Mouse (Mus musculus): ENCODE measurements at regions not wholly inside any gene's neighbourhood (a gene's known extent, or its start where the extent isn't known, plus 50 kb on each side); places are given as distances from the start of the nearest gene placed in this dataset.

DNA sequence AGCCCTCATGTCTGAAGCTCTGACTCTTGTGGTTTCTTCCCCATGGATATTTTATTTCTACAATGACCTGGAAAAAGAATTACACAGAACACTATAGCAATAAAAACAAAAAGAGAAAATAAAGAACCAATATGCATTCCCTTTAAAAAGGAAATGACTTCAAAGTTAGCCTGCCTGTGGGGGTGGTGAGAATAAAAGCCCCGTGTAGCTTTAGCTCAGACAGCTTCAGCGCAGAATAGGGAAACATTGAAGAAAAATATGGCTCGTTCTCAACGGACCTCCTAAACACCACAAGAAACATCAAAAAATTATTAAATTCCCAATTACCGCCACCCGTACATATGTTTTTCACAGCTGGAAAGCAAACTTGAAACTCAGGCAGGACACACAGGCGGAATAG is 198.7 kb downstream of the Pdcd6ip start:
- no peak overlapping the region for H3K9ac ChIP-seq (ENCODE audit: low read depth, low read length)
- no peak overlapping the region for H3K27ac ChIP-seq (replicated peaks; ENCODE audit: low read depth, low read length)
- H3K4me2 ChIP-seq (ENCODE audit: low read depth, low read length), result no peak overlapping the region
- DNase-seq (ENCODE audit: low spot score) (no peak), ATAC-seq (ENCODE audit: low read depth) (no peak)
- no peaks in the 10 kb centered on the region for H3K9me3 ChIP-seq (ENCODE audit: control insufficient read depth, low read length)
- no peak overlapping the region for H3K4me3 ChIP-seq (ENCODE audit: low read depth, low read length)
- WGBS, result 81% methylated on average over 7 of the region's 7 CpGs
- no peaks in the 10 kb centered on the region for H3K4me1 ChIP-seq (ENCODE audit: control insufficient read depth, insufficient read depth, low read length)
- no peaks in the 10 kb centered on the region for H3K27me3 ChIP-seq (replicated peaks; ENCODE audit: control insufficient read depth, insufficient read depth, low read length)
- H3K36me3 ChIP-seq (ENCODE audit: control insufficient read depth, insufficient read depth, low read length), result no peaks in the 10 kb centered on the region

DNA sequence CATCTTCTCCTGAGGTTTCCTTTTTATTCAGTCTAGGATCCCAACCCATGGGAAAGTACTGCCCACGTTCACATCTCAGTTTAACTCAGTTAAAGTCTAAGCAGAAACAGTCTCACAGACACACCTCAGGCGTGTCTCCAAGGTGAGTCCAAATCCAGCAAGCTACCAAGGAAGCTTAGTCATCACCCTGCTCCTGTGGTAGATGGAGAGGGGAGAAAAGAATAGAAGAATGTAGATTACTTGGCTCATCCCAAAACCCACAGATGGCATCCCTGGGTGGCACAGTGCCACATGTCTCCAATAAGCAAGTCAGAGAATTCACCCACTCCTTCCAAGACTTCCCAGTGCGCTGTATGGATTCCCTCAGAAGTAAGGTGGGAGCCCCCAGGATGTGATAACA is 199.2 kb downstream of the Pdcd6ip start:
- Histone ChIP-seq H3K9ac (ENCODE audit: low read depth, low read length) (no peak overlapping the region), H3K27me3 (replicated peaks; ENCODE audit: control insufficient read depth, insufficient read depth, low read length) (no peaks in the 10 kb centered on the region), H3K36me3 (ENCODE audit: control insufficient read depth, insufficient read depth, low read length) (no peaks in the 10 kb centered on the region), H3K4me1 (ENCODE audit: control insufficient read depth, insufficient read depth, low read length) (no peaks in the 10 kb centered on the region), H3K9me3 (ENCODE audit: control insufficient read depth, low read length) (no peaks in the 10 kb centered on the region), H3K27ac (replicated peaks; ENCODE audit: low read depth, low read length) (no peak overlapping the region), H3K4me2 (ENCODE audit: low read depth, low read length) (no peak overlapping the region), H3K4me3 (ENCODE audit: low read depth, low read length) (no peak overlapping the region)
- WGBS, result 90% methylated on average over 3 of the region's 3 CpGs
- no peak for DNase-seq (ENCODE audit: low spot score)
- ATAC-seq (ENCODE audit: low read depth), result no peak

DNA sequence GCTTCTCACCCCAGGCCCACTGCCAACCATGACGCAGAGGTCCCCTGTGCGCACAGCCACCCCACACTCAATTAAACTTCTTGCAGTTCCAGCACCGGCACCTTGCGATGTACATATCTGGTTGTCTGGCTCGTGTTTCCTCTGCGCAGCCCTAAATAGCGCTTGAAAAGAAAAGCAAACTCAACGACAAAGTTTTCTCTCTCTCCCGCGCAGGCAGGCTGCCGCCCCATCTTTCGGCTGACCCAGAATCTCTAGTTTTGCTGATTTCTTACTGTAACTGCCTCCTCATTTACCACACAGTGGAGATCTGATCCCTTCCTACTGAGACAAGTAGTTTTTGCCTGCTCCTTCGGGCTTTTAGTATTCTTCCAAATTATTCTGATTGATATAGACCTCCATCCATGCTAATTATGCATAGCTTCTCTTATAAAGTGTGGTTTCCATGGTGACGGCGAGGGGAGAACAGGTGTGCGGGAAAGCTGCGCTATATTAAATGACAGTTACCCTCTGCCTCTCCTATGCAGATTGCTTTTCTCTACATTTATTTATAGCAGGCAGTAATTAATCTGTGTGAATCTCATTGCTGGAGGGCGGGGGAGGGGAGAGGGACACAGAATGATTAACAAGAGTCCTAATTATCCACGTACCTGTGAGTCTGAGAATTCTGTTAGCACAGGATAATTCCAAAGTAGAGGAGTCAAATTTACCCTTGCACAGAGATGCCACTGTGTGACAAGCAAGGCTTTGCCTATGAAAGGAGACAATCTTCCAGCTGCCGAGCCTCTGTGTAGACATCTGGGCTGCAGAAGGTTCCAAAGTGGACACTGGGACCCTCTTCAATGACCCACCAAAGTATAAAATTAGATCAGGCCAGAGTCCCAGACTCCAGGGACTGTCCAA is 200.2 kb downstream of the Pdcd6ip start:
- DNase-seq (ENCODE audit: low spot score) (peak; percentile 15), ATAC-seq (ENCODE audit: low read depth) (no peak; the same call in 1 of the 2 replicates)
- no peak overlapping the region for H3K4me3 ChIP-seq (ENCODE audit: low read depth, low read length)
- H3K4me2 ChIP-seq (ENCODE audit: low read depth, low read length), result no peak overlapping the region
- H3K9me3 ChIP-seq (ENCODE audit: control insufficient read depth, low read length), result no peaks in the 10 kb centered on the region
- 75% methylated on average over 20 of the region's 20 CpGs for WGBS
- H3K27me3 ChIP-seq (replicated peaks; ENCODE audit: control insufficient read depth, insufficient read depth, low read length), result no peaks in the 10 kb centered on the region
- H3K4me1 ChIP-seq (ENCODE audit: control insufficient read depth, insufficient read depth, low read length), result no peaks in the 10 kb centered on the region
- H3K36me3 ChIP-seq (ENCODE audit: control insufficient read depth, insufficient read depth, low read length), result no peaks in the 10 kb centered on the region
- H3K27ac ChIP-seq (replicated peaks; ENCODE audit: low read depth, low read length), result no peak overlapping the region
- no peak overlapping the region for H3K9ac ChIP-seq (ENCODE audit: low read depth, low read length)

DNA sequence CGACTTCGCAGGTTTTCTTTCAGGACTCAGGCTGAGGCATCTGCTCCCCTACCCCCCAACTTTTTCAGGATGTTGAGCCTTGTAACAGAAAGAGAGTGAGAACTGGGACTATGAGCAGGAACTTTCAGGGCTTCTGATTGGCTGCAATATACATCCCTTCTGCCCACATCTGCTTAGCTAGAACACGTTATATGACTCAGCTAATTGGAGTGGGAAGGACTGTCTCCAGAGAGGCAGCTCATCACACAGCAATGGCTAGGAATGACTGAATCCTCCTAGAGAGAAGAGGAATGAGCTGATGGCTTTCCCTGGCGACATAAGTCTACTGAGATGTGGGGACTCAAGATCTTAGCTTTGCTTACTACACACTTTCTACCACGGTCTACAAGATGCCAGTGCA is 208.8 kb downstream of the Pdcd6ip start:
- WGBS, result 82% methylated on average over 5 of the region's 5 CpGs
- no peak for DNase-seq (ENCODE audit: low spot score)
- no peak overlapping the region for H3K27ac ChIP-seq (replicated peaks; ENCODE audit: low read depth, low read length)
- no peaks in the 10 kb centered on the region for H3K9me3 ChIP-seq (ENCODE audit: control insufficient read depth, low read length)
- H3K4me3 ChIP-seq (ENCODE audit: low read depth, low read length), result no peak overlapping the region
- no peaks in the 10 kb centered on the region for H3K4me1 ChIP-seq (ENCODE audit: control insufficient read depth, insufficient read depth, low read length)
- no peak for ATAC-seq (ENCODE audit: low read depth)
- no peak overlapping the region for H3K9ac ChIP-seq (ENCODE audit: low read depth, low read length)
- no peak overlapping the region for H3K4me2 ChIP-seq (ENCODE audit: low read depth, low read length)
- no peaks in the 10 kb centered on the region for H3K27me3 ChIP-seq (replicated peaks; ENCODE audit: control insufficient read depth, insufficient read depth, low read length)
- H3K36me3 ChIP-seq (ENCODE audit: control insufficient read depth, insufficient read depth, low read length), result no peaks in the 10 kb centered on the region

DNA sequence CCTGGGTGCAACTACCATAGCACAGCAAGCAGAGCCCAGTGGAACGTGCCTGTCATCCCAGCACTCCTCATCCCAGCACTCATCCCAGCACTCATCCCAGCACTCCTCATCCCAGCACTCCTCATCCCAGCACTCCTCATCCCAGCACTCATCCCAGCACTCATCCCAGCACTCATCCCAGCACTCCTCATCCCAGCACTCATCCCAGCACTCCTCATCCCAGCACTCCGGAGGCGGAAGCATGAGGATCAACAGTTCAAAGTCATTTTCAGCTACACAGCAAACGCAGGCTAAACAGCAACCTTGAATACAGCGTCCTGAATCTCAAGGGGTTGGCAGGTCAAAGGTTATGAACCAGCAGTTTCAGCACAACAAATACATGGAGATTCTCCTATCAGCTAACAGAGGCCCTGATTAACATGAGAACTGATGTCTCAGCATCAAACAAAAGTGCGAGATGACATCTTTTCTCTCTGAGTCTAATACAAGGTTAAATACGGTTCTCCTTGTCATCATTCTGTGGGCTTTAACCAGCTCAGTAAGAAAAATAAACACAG is 211.8 kb downstream of the Pdcd6ip start:
- no peak for DNase-seq (ENCODE audit: low spot score)

DNA sequence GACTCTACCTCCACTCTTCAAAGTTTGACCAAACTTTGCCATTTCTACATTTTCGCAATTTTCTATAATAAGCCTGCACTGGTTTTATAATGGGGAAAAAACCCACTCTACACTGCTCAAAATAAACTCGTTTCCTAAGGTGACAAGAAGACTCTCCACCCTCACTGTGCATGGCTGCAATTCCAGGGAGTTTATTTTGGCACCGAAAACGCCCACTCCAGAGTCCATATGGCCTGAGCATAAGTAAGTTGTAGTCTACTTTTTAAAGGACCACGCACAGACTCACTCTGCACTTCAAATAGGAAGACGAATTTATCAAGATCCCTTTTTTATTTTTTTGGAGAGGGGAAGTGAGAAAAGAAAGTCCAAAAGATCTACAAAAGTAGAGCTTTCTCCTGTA is 219.4 kb downstream of the Pdcd6ip start:
- Histone ChIP-seq H3K27ac (replicated peaks; ENCODE audit: low read depth, low read length) (no peak overlapping the region), H3K9me3 (ENCODE audit: control insufficient read depth, low read length) (no peaks in the 10 kb centered on the region), H3K4me2 (ENCODE audit: low read depth, low read length) (no peak overlapping the region), H3K4me3 (ENCODE audit: low read depth, low read length) (no peak overlapping the region), H3K4me1 (ENCODE audit: control insufficient read depth, insufficient read depth, low read length) (no peaks in the 10 kb centered on the region), H3K36me3 (ENCODE audit: control insufficient read depth, insufficient read depth, low read length) (no peaks in the 10 kb centered on the region), H3K27me3 (replicated peaks; ENCODE audit: control insufficient read depth, insufficient read depth, low read length) (no peaks in the 10 kb centered on the region), H3K9ac (ENCODE audit: low read depth, low read length) (no peak overlapping the region)
- ATAC-seq (ENCODE audit: low read depth) (no peak), DNase-seq (ENCODE audit: low spot score) (no peak)
- WGBS, result 74% methylated on average over 6 of the region's 6 CpGs

More for the DNA sequence above, 211.8 kb downstream of the Pdcd6ip start:
- no peak overlapping the region for H3K4me3 ChIP-seq (ENCODE audit: low read depth, low read length)
- no peak for ATAC-seq (ENCODE audit: low read depth)
- H3K4me1 ChIP-seq (ENCODE audit: control insufficient read depth, insufficient read depth, low read length), result no peaks in the 10 kb centered on the region
- H3K36me3 ChIP-seq (ENCODE audit: control insufficient read depth, insufficient read depth, low read length), result no peaks in the 10 kb centered on the region
- 51% methylated on average over 7 of the region's 7 CpGs for WGBS
- H3K9me3 ChIP-seq (ENCODE audit: control insufficient read depth, low read length), result no peaks in the 10 kb centered on the region
- H3K27me3 ChIP-seq (replicated peaks; ENCODE audit: control insufficient read depth, insufficient read depth, low read length), result no peaks in the 10 kb centered on the region
- no peak overlapping the region for H3K9ac ChIP-seq (ENCODE audit: low read depth, low read length)
- no peak overlapping the region for H3K4me2 ChIP-seq (ENCODE audit: low read depth, low read length)
- H3K27ac ChIP-seq (replicated peaks; ENCODE audit: low read depth, low read length), result no peak overlapping the region

DNA sequence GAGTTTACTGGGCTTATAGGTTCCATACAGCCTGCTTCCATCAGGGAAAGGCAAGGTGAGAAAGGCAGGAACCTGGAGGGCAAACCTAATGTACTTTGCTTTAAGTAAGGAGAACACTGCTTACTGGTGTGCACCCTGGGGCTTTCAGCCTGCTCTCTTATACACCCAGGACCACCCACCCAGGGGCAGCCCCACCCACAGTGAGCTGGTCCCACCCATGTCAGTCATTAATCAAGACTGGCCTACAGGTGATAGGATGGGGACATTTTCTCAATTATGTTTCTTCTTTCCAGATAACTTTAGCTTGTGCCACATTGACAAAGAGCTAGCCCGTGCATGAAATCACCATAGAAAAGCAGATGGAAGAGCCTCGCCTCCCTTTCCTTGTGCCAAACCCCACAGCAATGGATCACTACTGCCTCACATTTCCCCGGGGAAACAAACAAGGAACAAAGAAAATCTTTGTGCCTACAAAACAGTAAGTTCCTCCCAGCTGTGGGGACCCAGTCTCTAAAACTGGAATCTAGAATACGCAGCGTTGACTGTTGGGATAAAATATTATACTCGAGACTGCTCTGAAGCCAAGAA is 221.5 kb downstream of the Pdcd6ip start:
- no peak for ATAC-seq (ENCODE audit: low read depth)
- no peaks in the 10 kb centered on the region for H3K4me1 ChIP-seq (ENCODE audit: control insufficient read depth, insufficient read depth, low read length)
- no peak overlapping the region for H3K27ac ChIP-seq (replicated peaks; ENCODE audit: low read depth, low read length)
- no peaks in the 10 kb centered on the region for H3K36me3 ChIP-seq (ENCODE audit: control insufficient read depth, insufficient read depth, low read length)
- no peak overlapping the region for H3K9ac ChIP-seq (ENCODE audit: low read depth, low read length)
- 74% methylated on average over 6 of the region's 6 CpGs for WGBS
- H3K4me2 ChIP-seq (ENCODE audit: low read depth, low read length), result no peak overlapping the region
- no peak overlapping the region for H3K4me3 ChIP-seq (ENCODE audit: low read depth, low read length)
- no peak for DNase-seq (ENCODE audit: low spot score)
- H3K27me3 ChIP-seq (replicated peaks; ENCODE audit: control insufficient read depth, insufficient read depth, low read length), result no peaks in the 10 kb centered on the region
- no peaks in the 10 kb centered on the region for H3K9me3 ChIP-seq (ENCODE audit: control insufficient read depth, low read length)

DNA sequence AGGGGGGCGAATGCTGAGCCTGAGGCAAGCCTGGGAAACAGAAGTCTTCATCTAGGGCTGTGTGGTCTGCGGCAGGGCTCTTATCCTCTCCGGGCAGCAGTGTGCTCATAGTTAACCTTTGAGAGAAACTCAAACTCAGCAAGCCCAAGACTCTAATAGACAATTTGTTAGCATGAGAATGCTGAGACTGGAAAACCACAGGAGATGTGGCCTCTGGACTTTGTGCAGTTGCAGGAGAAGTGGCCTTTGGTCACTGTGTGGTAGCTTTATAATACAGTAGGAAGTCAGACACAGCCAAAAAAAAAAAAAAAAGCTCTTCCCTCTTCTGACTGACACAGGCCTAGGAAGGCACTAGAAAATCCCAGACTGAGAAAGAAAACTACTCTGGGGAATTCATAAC is 228.2 kb downstream of the Pdcd6ip start:
- no peak overlapping the region for H3K4me2 ChIP-seq (ENCODE audit: low read depth, low read length)
- no peak overlapping the region for H3K27ac ChIP-seq (replicated peaks; ENCODE audit: low read depth, low read length)
- 76% methylated on average over 3 of the region's 3 CpGs for WGBS
- H3K27me3 ChIP-seq (replicated peaks; ENCODE audit: control insufficient read depth, insufficient read depth, low read length), result no peaks in the 10 kb centered on the region
- ATAC-seq (ENCODE audit: low read depth) (no peak), DNase-seq (ENCODE audit: low spot score) (no peak)
- H3K9ac ChIP-seq (ENCODE audit: low read depth, low read length), result no peak overlapping the region
- no peaks in the 10 kb centered on the region for H3K36me3 ChIP-seq (ENCODE audit: control insufficient read depth, insufficient read depth, low read length)
- H3K4me1 ChIP-seq (ENCODE audit: control insufficient read depth, insufficient read depth, low read length), result no peaks in the 10 kb centered on the region
- H3K9me3 ChIP-seq (ENCODE audit: control insufficient read depth, low read length), result no peaks in the 10 kb centered on the region
- H3K4me3 ChIP-seq (ENCODE audit: low read depth, low read length), result no peak overlapping the region
